Mouse (Mus musculus) forebrain, postnatal 0 days (tissue): ENCODE measurements around the gene Map3k20. TPM values are rescaled to one million over a fixed set of nuclear protein-coding genes. Genes with fewer than 3 reads are reported as not detected.

Experiments
- ATAC-seq: fragments of 200-750 bp; cut with Nextera tagmentation; 2 replicates; pipeline ENCODE4 v1.8.0; 2017; ENCODE audit warnings: mild to moderate bottlenecking, moderate library complexity
- DNase-seq: peaks from one replicate; pipeline ENCODE4 v3.0.0-alpha.2; 2015
- H3K27ac ChIP-seq: fragments of 300-500 bp; sonication (generic); 2 replicates; pipeline ENCODE4 v1.5.1; 2014; ENCODE audit warnings: low read depth, mild to moderate bottlenecking, antibody characterized with exemption, low read length, moderate library complexity, mixed read lengths
- H3K27me3 ChIP-seq: fragments of 300-500 bp; sonication (generic); 2 replicates; pipeline ENCODE4 v1.6.1; 2014; ENCODE audit warnings: mild to moderate bottlenecking, low read length, mixed read lengths; ENCODE audit not compliant: insufficient read depth
- H3K36me3 ChIP-seq: fragments of 300-500 bp; sonication (generic); 2 replicates; pipeline ENCODE4 v1.6.1; 2014; ENCODE audit warnings: mild to moderate bottlenecking, moderate library complexity; ENCODE audit not compliant: insufficient read depth
- H3K4me1 ChIP-seq: fragments of 300-500 bp; sonication (generic); 2 replicates; pipeline ENCODE4 v1.6.1; 2014; ENCODE audit warnings: antibody characterized with exemption; ENCODE audit not compliant: insufficient read depth
- H3K4me2 ChIP-seq: fragments of 300-500 bp; sonication (generic); 2 replicates; pipeline ENCODE4 v1.6.1; 2014; ENCODE audit warnings: low read depth, mild to moderate bottlenecking, moderate library complexity
- H3K4me3 ChIP-seq: fragments of 300-500 bp; sonication (generic); 2 replicates; pipeline ENCODE4 v1.5.1; 2014; ENCODE audit warnings: low read depth, low read length, mixed read lengths
- H3K9ac ChIP-seq: fragments of 300-500 bp; sonication (generic); 2 replicates; pipeline ENCODE4 v1.6.1; 2014; ENCODE audit warnings: mild to moderate bottlenecking
- H3K9me3 ChIP-seq: fragments of 300-500 bp; sonication (generic); 2 replicates; pipeline ENCODE4 v1.6.1; 2016; ENCODE audit warnings: low read length
- CTCF ChIP-seq: sonication (generic); IDR thresholded peaks from 2 replicates; pipeline ENCODE4 v1.5.1; 2016; ENCODE audit warnings: antibody characterized with exemption, control low read depth, low read depth
- WGBS: fragments of 180-500 bp; shearing (Covaris S2); extraction: QIAGEN DNeasy Blood & Tissue Kit; methylation state at CpG from one replicate; pipeline ENCODE4 v1.1.7; 2014; 5-methylcytosine and 5-hydroxymethylcytosine counted together
- polyA plus RNA-seq: library from polyadenylated mRNA; unstranded; fragments of >200 nt; fragmentation: Nextera tagmentation; extraction: Ambion mirVana; gene quantifications from 2 replicates; pipeline ENCODE4 v1.2.1, GENCODE M21; 2015
- total RNA-seq: library from RNA; depleted of rRNA; stranded (reverse); fragments of >200 nt; gene quantifications from 2 replicates; pipeline ENCODE4 v1.2.3, GENCODE M21; 2014

Gene Map3k20
- total and polyA plus RNA-seq, 2 experiments from 2014 or later, result 3.6 to 8.9 TPM

DNA sequence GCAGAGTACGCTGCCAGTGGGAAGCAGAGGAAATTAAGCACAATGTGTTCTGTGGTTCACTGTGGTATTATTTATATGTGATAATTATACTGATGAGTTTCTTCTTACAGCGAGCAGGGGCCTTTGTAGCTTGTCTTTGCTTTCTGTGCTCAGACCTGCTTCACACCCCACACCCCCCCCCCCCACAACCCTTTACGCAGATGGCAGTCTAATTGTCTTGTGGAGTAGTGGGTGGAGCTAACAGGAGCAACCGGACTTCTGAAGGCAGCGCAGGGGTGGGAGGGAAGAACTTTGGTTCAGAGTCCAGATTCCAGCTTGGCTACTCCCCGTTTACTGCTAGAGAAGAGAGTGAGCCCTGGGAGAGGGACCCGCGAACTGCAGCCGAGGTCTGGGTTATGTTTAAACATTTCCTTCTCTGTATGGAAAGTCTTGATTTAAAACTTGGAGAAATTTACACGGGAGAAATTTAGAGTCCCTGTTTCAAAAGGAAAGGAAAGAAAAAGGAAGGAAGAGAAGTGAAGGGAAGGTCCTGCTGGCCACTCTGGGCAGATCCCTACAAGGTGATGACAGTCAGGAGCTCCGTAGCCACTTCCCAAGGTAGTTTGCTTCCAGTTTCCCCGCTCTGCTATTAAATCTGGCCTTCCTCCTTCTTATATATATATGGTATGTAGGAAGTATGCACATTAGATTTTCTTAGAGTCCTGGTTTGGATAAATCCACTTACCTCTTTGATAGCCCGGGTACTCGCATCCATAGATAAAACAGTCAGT is 30.4 kb upstream of the Map3k20 start:
- Histone ChIP-seq H3K4me1 (peaks cover 7% of the 10 kb centered on the region; the same call in 1 of the 2 replicates), H3K4me3 (no peak overlapping the region), H3K4me2 (peak overlapping the region; percentile 15; the same call in 1 of the 2 replicates), H3K9me3 (no peaks in the 10 kb centered on the region), H3K36me3 (no peaks in the 10 kb centered on the region), H3K27me3 (no peaks in the 10 kb centered on the region), H3K9ac (no peak overlapping the region), H3K27ac (no peak overlapping the region; the same call in 1 of the 2 replicates)
- TF ChIP-seq CTCF, result no peak
- WGBS, result 37% methylated on average over 14 of the region's 14 CpGs
- ATAC-seq (peak; percentile 43; the same call in 1 of the 2 replicates), DNase-seq (no peak)

DNA sequence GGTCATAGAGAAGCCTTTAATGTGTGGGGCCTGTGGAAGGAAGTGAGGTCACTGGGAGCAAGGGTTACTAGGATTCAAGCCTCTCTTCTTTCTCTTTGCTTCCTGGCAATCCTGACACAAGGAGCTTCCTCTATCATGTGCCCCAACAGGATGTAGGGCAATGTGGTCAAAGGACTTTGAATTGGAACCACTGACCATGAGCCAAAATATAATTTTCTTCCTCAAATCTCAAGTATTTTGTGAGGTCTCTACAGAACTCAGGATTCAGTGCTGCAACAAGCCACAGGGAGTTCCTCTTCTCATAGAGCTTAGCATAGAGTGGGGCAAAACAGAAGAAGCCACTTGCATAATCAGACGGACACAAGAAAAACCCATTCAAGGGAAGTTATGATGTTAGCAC is 24.7 kb upstream of the Map3k20 start:
- DNase-seq (no peak), ATAC-seq (no peak)
- Histone ChIP-seq H3K4me3 (no peak overlapping the region), H3K4me2 (no peak overlapping the region), H3K27ac (no peak overlapping the region), H3K36me3 (no peaks in the 10 kb centered on the region), H3K4me1 (no peaks in the 10 kb centered on the region), H3K9me3 (no peaks in the 10 kb centered on the region), H3K9ac (no peak overlapping the region), H3K27me3 (no peaks in the 10 kb centered on the region)
- TF ChIP-seq CTCF, result no peak
- 85% methylated on average over 1 of the region's 1 CpGs for WGBS

DNA sequence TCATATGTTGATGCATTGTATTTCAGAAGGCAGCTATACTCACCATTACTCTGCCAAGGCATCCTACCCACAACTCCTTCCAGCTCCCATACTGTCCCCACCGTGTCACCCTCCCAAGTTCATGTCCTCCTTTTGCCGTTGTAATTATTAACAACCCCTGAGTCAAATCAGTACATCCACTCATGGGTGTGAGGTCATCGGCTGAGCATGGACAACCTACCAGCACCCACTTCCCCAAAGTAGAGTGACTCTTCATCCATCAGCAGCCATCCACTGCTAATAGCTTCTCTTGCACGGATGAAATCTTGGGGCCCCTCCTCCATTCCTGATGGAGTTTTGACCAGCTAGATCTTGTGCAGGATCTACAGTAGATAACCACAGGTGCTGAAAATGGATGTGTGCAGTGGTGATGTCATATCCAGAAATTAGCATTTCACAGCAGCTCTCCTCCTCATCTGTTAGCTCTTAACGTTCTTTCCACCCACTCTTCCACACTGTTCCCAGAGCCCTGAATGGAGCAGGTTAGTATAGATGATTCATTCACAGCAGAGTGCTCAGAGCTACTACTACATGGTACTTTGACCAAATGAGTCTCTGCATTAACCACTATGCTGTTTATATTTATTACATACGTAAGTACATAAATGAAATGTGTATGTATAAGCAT is 22.5 kb upstream of the Map3k20 start:
- no peaks in the 10 kb centered on the region for H3K27me3 ChIP-seq
- H3K4me2 ChIP-seq, result no peak overlapping the region
- no peak overlapping the region for H3K4me3 ChIP-seq
- TF ChIP-seq CTCF, result no peak
- H3K9ac ChIP-seq, result no peak overlapping the region
- DNase-seq (no peak), ATAC-seq (no peak)
- 88% methylated on average over 6 of the region's 6 CpGs for WGBS
- no peaks in the 10 kb centered on the region for H3K36me3 ChIP-seq
- H3K27ac ChIP-seq, result no peak overlapping the region
- no peaks in the 10 kb centered on the region for H3K4me1 ChIP-seq
- no peaks in the 10 kb centered on the region for H3K9me3 ChIP-seq

DNA sequence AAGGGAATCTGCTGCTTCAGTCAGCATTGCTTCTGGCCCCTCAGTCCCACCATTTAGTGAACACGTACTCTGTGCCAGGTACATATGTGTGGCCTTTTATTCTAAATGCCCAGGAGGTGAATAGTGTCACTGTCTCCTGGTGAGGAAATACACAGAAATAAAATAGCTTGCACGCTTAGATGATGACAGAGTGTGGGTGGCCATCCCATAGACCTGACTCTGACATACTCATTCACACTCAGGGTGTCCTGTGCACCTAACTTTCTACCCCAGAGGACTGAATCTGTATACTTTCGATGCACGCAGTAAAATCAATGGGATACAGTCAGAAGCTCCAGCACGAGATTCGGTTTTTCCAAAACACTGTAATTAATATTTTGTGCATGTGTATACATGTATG is 18.0 kb upstream of the Map3k20 start:
- Histone ChIP-seq H3K36me3 (no peaks in the 10 kb centered on the region), H3K27me3 (no peaks in the 10 kb centered on the region), H3K4me1 (no peaks in the 10 kb centered on the region), H3K27ac (no peak overlapping the region), H3K9ac (no peak overlapping the region), H3K4me3 (no peak overlapping the region), H3K9me3 (no peaks in the 10 kb centered on the region), H3K4me2 (no peak overlapping the region)
- no peak for TF ChIP-seq CTCF
- no peak for DNase-seq
- ATAC-seq, result no peak
- WGBS, result 91% methylated on average over 6 of the region's 6 CpGs

- H3K4me3 ChIP-seq, result no peak overlapping the region
- no peak for ATAC-seq
- WGBS, result 74% methylated on average over 4 of the region's 4 CpGs
- H3K9me3 ChIP-seq, result no peaks in the 10 kb centered on the region
- no peak for DNase-seq
- H3K27me3 ChIP-seq, result no peaks in the 10 kb centered on the region
- no peaks in the 10 kb centered on the region for H3K36me3 ChIP-seq
- no peaks in the 10 kb centered on the region for H3K4me1 ChIP-seq
- no peak overlapping the region for H3K4me2 ChIP-seq
- no peak for TF ChIP-seq CTCF
- no peak overlapping the region for H3K9ac ChIP-seq
- no peak overlapping the region for H3K27ac ChIP-seq
Measured at GRCm38 (mm10) chr2:72269651-72270341, 15.6 kb upstream of the Map3k20 start.

GRCm38 (mm10) chr2:72278247-72278873 is 7.1 kb upstream of the Map3k20 start:
- Histone ChIP-seq H3K27me3 (no peaks in the 10 kb centered on the region), H3K27ac (no peak overlapping the region), H3K4me2 (no peak overlapping the region), H3K4me3 (no peak overlapping the region), H3K4me1 (no peaks in the 10 kb centered on the region), H3K9ac (no peak overlapping the region), H3K9me3 (no peaks in the 10 kb centered on the region), H3K36me3 (no peaks in the 10 kb centered on the region)
- ATAC-seq (no peak), DNase-seq (no peak)
- TF ChIP-seq CTCF, result no peak
- 70% methylated on average over 4 of the region's 4 CpGs for WGBS

GRCm38 (mm10) chr2:72280524-72280923 is 4.9 kb upstream of the Map3k20 start:
- no peak overlapping the region for H3K9ac ChIP-seq
- H3K4me2 ChIP-seq, result no peak overlapping the region
- WGBS, result 92% methylated on average over 5 of the region's 5 CpGs
- no peaks in the 10 kb centered on the region for H3K9me3 ChIP-seq
- H3K4me3 ChIP-seq, result no peak overlapping the region
- H3K27me3 ChIP-seq, result no peaks in the 10 kb centered on the region
- no peak overlapping the region for H3K27ac ChIP-seq
- H3K36me3 ChIP-seq, result no peaks in the 10 kb centered on the region
- H3K4me1 ChIP-seq, result no peaks in the 10 kb centered on the region
- no peak for DNase-seq
- TF ChIP-seq CTCF, result no peak
- no peak for ATAC-seq
